Mouse (Mus musculus) liver, adult 2 months (tissue): ENCODE measurements around the gene Arhgap31. TPM values are rescaled to one million over a fixed set of nuclear protein-coding genes. Genes with fewer than 3 reads are reported as not detected.

Experiments used
- DNase-seq: peaks from one replicate; pipeline ENCODE4 v3.0.0-alpha.2; 2011; ENCODE audit warnings: low read depth, low spot score; ENCODE audit errors: extremely low read depth
- H3K27ac ChIP-seq: fragments of 200-500 bp; replicated peaks from 2 replicates; pipeline ENCODE4 v1.5.1; 2012; ENCODE audit warnings: low read depth, mild to moderate bottlenecking, control low read depth, inconsistent platforms, low read length; ENCODE audit not compliant: insufficient read depth
- H3K27me3 ChIP-seq: fragments of 200-500 bp; 2 replicates; pipeline ENCODE4 v1.6.1; 2012; ENCODE audit warnings: mild to moderate bottlenecking, moderate library complexity, low read length, inconsistent platforms; ENCODE audit not compliant: control insufficient read depth, insufficient read depth
- H3K36me3 ChIP-seq: fragments of 200-500 bp; 2 replicates; pipeline ENCODE4 v1.6.1; 2012; ENCODE audit warnings: low read length, inconsistent platforms; ENCODE audit not compliant: control insufficient read depth, insufficient read depth
- H3K4me1 ChIP-seq: fragments of 200-500 bp; 2 replicates; pipeline ENCODE4 v1.6.1; 2011; ENCODE audit warnings: low read length; ENCODE audit not compliant: control insufficient read depth, insufficient read depth
- H3K4me3 ChIP-seq: fragments of 200-500 bp; 2 replicates; pipeline ENCODE4 v1.5.1; 2011; ENCODE audit warnings: low read depth, mild to moderate bottlenecking, control low read depth, low read length, moderate library complexity; ENCODE audit not compliant: insufficient read depth
- H3K79me2 ChIP-seq: fragments of 200-500 bp; 2 replicates; pipeline ENCODE4 v1.6.1; 2012; ENCODE audit warnings: inconsistent platforms, mild to moderate bottlenecking, low read length, moderate library complexity; ENCODE audit not compliant: control insufficient read depth, insufficient read depth
- H3K9ac ChIP-seq: fragments of 200-500 bp; 2 replicates; pipeline ENCODE4 v1.6.1; 2012; ENCODE audit warnings: low read depth, mild to moderate bottlenecking, control low read depth, inconsistent platforms, low read length
- CTCF ChIP-seq: fragments of 200-500 bp; IDR thresholded peaks from 2 replicates; pipeline ENCODE4 v1.5.1; 2011; ENCODE audit warnings: low read depth, low read length, control low read depth
- POLR2A ChIP-seq: fragments of 200-500 bp; IDR thresholded peaks from 2 replicates; pipeline ENCODE4 v1.6.1; 2011; ENCODE audit warnings: low read length, control low read depth; ENCODE audit not compliant: insufficient read depth; ENCODE audit errors: extremely low read depth
- WGBS: fragments of 180-500 bp; shearing (Covaris S2); methylation state at CpG from one replicate; pipeline ENCODE4 v1.1.7; 2018; 5-methylcytosine and 5-hydroxymethylcytosine counted together
- polyA plus RNA-seq: library from polyadenylated mRNA; depleted of rRNA; stranded (reverse); fragments of >200 nt; gene quantifications from 2 replicates; pipeline ENCODE4 v1.2.3, GENCODE M21; 2012
- total RNA-seq: library from RNA; depleted of rRNA; stranded (reverse); fragments of >200 nt; gene quantifications from 2 replicates; pipeline ENCODE4 v1.2.3, GENCODE M21; 2014

Arhgap31 gene
- total and polyA plus RNA-seq, 2 experiments: 1.4 to 3.0 TPM

- no peak for DNase-seq
- no peak overlapping the region for H3K27ac ChIP-seq
- no peaks in the 10 kb centered on the region for H3K36me3 ChIP-seq
- H3K9ac ChIP-seq: no peak overlapping the region
- TF ChIP-seq CTCF (no peak), POLR2A (no peak)
- WGBS: 91% methylated on average over 10 of the region's 10 CpGs
- H3K4me1 ChIP-seq: no peaks in the 10 kb centered on the region; the same call in 1 of the 2 replicates
- no peak overlapping the region for H3K4me3 ChIP-seq
- H3K79me2 ChIP-seq: no peaks in the 10 kb centered on the region; the same call in 1 of the 2 replicates
- H3K27me3 ChIP-seq: 0 out of 2 replicates have a peak, but pooled peaks cover 3% of the 10 kb centered on the region
Measured at GRCm38 (mm10) chr16:38662575-38662974, 50.5 kb downstream of the Arhgap31 start.

GRCm38 (mm10) chr16:38654308-38654707 lies 58.8 kb downstream of the Arhgap31 start:
- Histone ChIP-seq H3K79me2 (no peaks in the 10 kb centered on the region; the same call in 1 of the 2 replicates), H3K9ac (no peak overlapping the region), H3K27ac (no peak overlapping the region), H3K36me3 (no peaks in the 10 kb centered on the region), H3K4me1 (peaks cover 7% of the 10 kb centered on the region; the same call in 1 of the 2 replicates), H3K4me3 (no peak overlapping the region), H3K27me3 (no peaks in the 10 kb centered on the region)
- DNase-seq: no peak
- 44% methylated on average over 4 of the region's 4 CpGs for WGBS
- TF ChIP-seq POLR2A (no peak), CTCF (no peak)

- Histone ChIP-seq H3K4me3 (no peak overlapping the region), H3K9ac (no peak overlapping the region), H3K79me2 (no peaks in the 10 kb centered on the region), H3K27ac (peak overlapping the region; percentile 63), H3K36me3 (no peaks in the 10 kb centered on the region), H3K27me3 (no peaks in the 10 kb centered on the region), H3K4me1 (peaks cover 7% of the 10 kb centered on the region)
- no peak for TF ChIP-seq CTCF
- no peak for TF ChIP-seq POLR2A
- WGBS: 20% methylated on average over 10 of the region's 10 CpGs
- DNase-seq: no peak
Measured at GRCm38 (mm10) chr16:38653390-38653871, 59.6 kb downstream of the Arhgap31 start.

GRCm38 (mm10) chr16:38652653-38653052 lies 60.4 kb downstream of the Arhgap31 start:
- Histone ChIP-seq H3K36me3 (no peaks in the 10 kb centered on the region), H3K27ac (peak overlapping the region; percentile 13; the same call in 1 of the 2 replicates), H3K4me1 (peaks cover 7% of the 10 kb centered on the region), H3K27me3 (no peaks in the 10 kb centered on the region), H3K79me2 (no peaks in the 10 kb centered on the region), H3K9ac (no peak overlapping the region), H3K4me3 (no peak overlapping the region)
- TF ChIP-seq POLR2A (no peak), CTCF (no peak)
- no peak for DNase-seq
- 64% methylated on average over 5 of the region's 5 CpGs for WGBS

GRCm38 (mm10) chr16:38651721-38652231 lies 61.3 kb downstream of the Arhgap31 start:
- H3K27ac ChIP-seq: peak overlapping the region; percentile 79
- H3K4me3 ChIP-seq: no peak overlapping the region
- TF ChIP-seq POLR2A (no peak), CTCF (no peak)
- 74% methylated on average over 10 of the region's 10 CpGs for WGBS
- no peaks in the 10 kb centered on the region for H3K36me3 ChIP-seq
- DNase-seq: peak; percentile 6
- no peaks in the 10 kb centered on the region for H3K27me3 ChIP-seq
- peaks cover 7% of the 10 kb centered on the region for H3K4me1 ChIP-seq
- no peak overlapping the region for H3K9ac ChIP-seq
- no peaks in the 10 kb centered on the region for H3K79me2 ChIP-seq

- no peak overlapping the region for H3K4me3 ChIP-seq
- peak overlapping the region; percentile 79 for H3K27ac ChIP-seq
- H3K36me3 ChIP-seq: no peaks in the 10 kb centered on the region
- H3K79me2 ChIP-seq: no peaks in the 10 kb centered on the region
- peaks cover 7% of the 10 kb centered on the region for H3K4me1 ChIP-seq
- 83% methylated on average over 12 of the region's 12 CpGs for WGBS
- no peak for DNase-seq
- H3K27me3 ChIP-seq: no peaks in the 10 kb centered on the region
- no peak for TF ChIP-seq POLR2A
- no peak for TF ChIP-seq CTCF
- H3K9ac ChIP-seq: no peak overlapping the region
Measured at GRCm38 (mm10) chr16:38651306-38651705, 61.8 kb downstream of the Arhgap31 start.
